Comparison of ENCODE assay signal across 14 mouse cellular contexts in the genomic region with DNA sequence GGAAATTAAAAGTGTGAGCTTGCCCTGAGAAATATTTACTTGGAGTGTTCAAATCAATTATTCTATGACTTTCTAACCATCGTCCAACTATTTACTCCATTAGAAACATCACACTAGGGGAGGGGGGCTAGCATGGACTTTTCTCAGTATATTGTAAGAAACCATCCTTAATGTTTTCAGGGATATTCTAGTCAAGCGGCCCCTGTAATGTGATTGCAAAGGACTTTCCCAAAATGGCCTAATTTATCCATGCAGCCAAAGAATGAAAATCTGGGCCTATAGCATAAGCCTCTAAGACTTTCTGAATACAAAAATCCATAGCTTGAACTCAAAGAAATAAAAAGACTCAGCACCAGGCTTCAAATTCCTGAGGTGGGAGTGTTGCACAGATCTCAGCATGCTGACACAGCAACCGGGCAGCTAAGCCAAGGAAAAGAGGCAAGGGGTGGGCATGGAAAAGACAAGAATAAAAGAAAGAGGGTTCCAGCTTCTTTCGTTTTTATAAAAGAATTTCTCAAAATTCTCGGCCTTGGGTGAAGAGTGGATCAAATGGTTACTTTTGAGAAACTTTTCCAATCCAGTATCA.
DNase-seq lines count a peak whose midpoint lies in the region; ATAC-seq and TF ChIP-seq lines count a peak whose summit lies in the region.
"Had no signal": no experiment of that assay in that cellular context is flagged by ENCODE, and none has a peak within 500 bp of the region (broad histone marks: within the 10 kb centered on the region; RNA-seq: fewer than 3 reads in every experiment).

No protein-coding gene starts in this region.

- no peak for ATAC-seq in hindbrain, postnatal 0 days
- ATAC-seq in hindbrain, embryonic 12.5 days (ENCODE audit: low FRiP score) = no peak
- ATAC-seq in midbrain, embryonic 11.5 days (ENCODE audit: low FRiP score) = peak; percentile 81
- ATAC-seq in midbrain, postnatal 0 days (ENCODE audit: low FRiP score) = no peak
- ATAC-seq in granulocyte monocyte progenitor cell, adult 5-6 weeks (replicated peaks; ENCODE audit: poor library complexity, severe bottlenecking) = no peak
- ATAC-seq in lung, postnatal 0 days = no peak

- no peak for TF ChIP-seq EP300 in lung, postnatal 0 days (IDR thresholded peaks at IDR 0.05)

- 41% methylated on average over 5 of the region's 5 CpGs for WGBS in hindbrain, postnatal 0 days
- WGBS in hindbrain, embryonic 12.5 days = 43% methylated on average over 5 of the region's 5 CpGs
- 16% methylated on average over 5 of the region's 5 CpGs for WGBS in midbrain, embryonic 11.5 days
- WGBS in midbrain, postnatal 0 days = 18% methylated on average over 5 of the region's 5 CpGs
- WGBS in macrophage (ENCODE audit: missing documents) = 91% methylated on average over 5 of the region's 5 CpGs
- WGBS in lung, postnatal 0 days = 54% methylated on average over 5 of the region's 5 CpGs

- no peak overlapping the region for H3K4me2 ChIP-seq in hindbrain, postnatal 0 days (ENCODE audit: low read depth, low read length)
- no peak overlapping the region for H3K4me2 ChIP-seq in hindbrain, embryonic 12.5 days (replicated peaks)
- H3K4me2 ChIP-seq in midbrain, embryonic 11.5 days = no peak overlapping the region
- no peak overlapping the region for H3K4me2 ChIP-seq in midbrain, postnatal 0 days (ENCODE audit: low read depth, low read length, poor library complexity, severe bottlenecking)
- no peak overlapping the region for H3K4me2 ChIP-seq in lung, postnatal 0 days (replicated peaks; ENCODE audit: low read depth, low read length)
- H3K4me2 ChIP-seq: forebrain, embryonic 12.5 days; liver, embryonic 13.5 days; neural tube, embryonic 15.5 days had no signal

- H3K36me3 ChIP-seq in hindbrain, postnatal 0 days (ENCODE audit: insufficient read depth, low read length) = no peaks in the 10 kb centered on the region
- no peaks in the 10 kb centered on the region for H3K36me3 ChIP-seq in hindbrain, embryonic 12.5 days
- no peaks in the 10 kb centered on the region for H3K36me3 ChIP-seq in midbrain, embryonic 11.5 days (ENCODE audit: control insufficient read depth, insufficient read depth, low read length)
- no peaks in the 10 kb centered on the region for H3K36me3 ChIP-seq in midbrain, postnatal 0 days (ENCODE audit: insufficient read depth, low read length)
- H3K36me3 ChIP-seq in macrophage (ENCODE audit: inconsistent target) = no peaks in the 10 kb centered on the region
- H3K36me3 ChIP-seq in lung, postnatal 0 days (ENCODE audit: insufficient read depth, low read length) = no peaks in the 10 kb centered on the region
- H3K36me3 ChIP-seq: forebrain, embryonic 12.5 days; liver, embryonic 13.5 days; neural tube, embryonic 15.5 days had no signal

- no peaks in the 10 kb centered on the region for H3K9me3 ChIP-seq in hindbrain, postnatal 0 days (ENCODE audit: low read length)
- no peaks in the 10 kb centered on the region for H3K9me3 ChIP-seq in hindbrain, embryonic 12.5 days (replicated peaks)
- H3K9me3 ChIP-seq in midbrain, embryonic 11.5 days (ENCODE audit: control insufficient read depth, low read length) = no peaks in the 10 kb centered on the region
- H3K9me3 ChIP-seq in midbrain, postnatal 0 days (ENCODE audit: low read length) = no peaks in the 10 kb centered on the region
- H3K9me3 ChIP-seq in lung, postnatal 0 days (ENCODE audit: low read length) = no peaks in the 10 kb centered on the region
- H3K9me3 ChIP-seq: forebrain, embryonic 12.5 days; liver, embryonic 13.5 days; megakaryocyte, embryonic 14.5 days; neural tube, embryonic 15.5 days had no signal

- no peak overlapping the region for H3K27ac ChIP-seq in hindbrain, postnatal 0 days
- H3K27ac ChIP-seq in hindbrain, embryonic 12.5 days = no peak overlapping the region
- H3K27ac ChIP-seq in midbrain, embryonic 11.5 days (ENCODE audit: low read depth, low read length) = no peak overlapping the region; the same call in 1 of the 2 replicates
- no peak overlapping the region for H3K27ac ChIP-seq in midbrain, postnatal 0 days (ENCODE audit: low read depth, low read length)
- H3K27ac ChIP-seq in brown adipose tissue, adult 24 weeks (replicated peaks; ENCODE audit: low read depth, low read length) = peak overlapping the region; percentile 41; the same call in 1 of the 2 replicates
- peak overlapping the region; percentile 70 for H3K27ac ChIP-seq in macrophage
- H3K27ac ChIP-seq in lung, postnatal 0 days (ENCODE audit: low read length) = no peak overlapping the region
- H3K27ac ChIP-seq: forebrain, embryonic 12.5 days; neural tube, embryonic 15.5 days had no signal

- H3K9ac ChIP-seq in hindbrain, postnatal 0 days (replicated peaks; ENCODE audit: low read length) = no peak overlapping the region
- no peak overlapping the region for H3K9ac ChIP-seq in hindbrain, embryonic 12.5 days
- no peak overlapping the region for H3K9ac ChIP-seq in midbrain, embryonic 11.5 days (ENCODE audit: low read length)
- H3K9ac ChIP-seq in midbrain, postnatal 0 days (replicated peaks; ENCODE audit: low read length, poor library complexity, severe bottlenecking) = no peak overlapping the region
- H3K9ac ChIP-seq in lung, postnatal 0 days (replicated peaks; ENCODE audit: low read depth) = no peak overlapping the region
- H3K9ac ChIP-seq: forebrain, embryonic 12.5 days; liver, embryonic 13.5 days; neural tube, embryonic 15.5 days had no signal

- TF ChIP-seq CTCF in hindbrain, postnatal 0 days (IDR thresholded peaks at IDR 0.05; ENCODE audit: low read depth) = no peak
- no peak for TF ChIP-seq CTCF in midbrain, postnatal 0 days (IDR thresholded peaks at IDR 0.05)
- no peak for TF ChIP-seq CTCF in lung, postnatal 0 days (IDR thresholded peaks at IDR 0.05)

- DNase-seq in hindbrain, postnatal 0 days (ENCODE audit: low spot score) = peak; percentile 3
- DNase-seq in midbrain, embryonic 11.5 days (ENCODE audit: low spot score, missing footprints) = peak; percentile 87
- DNase-seq in midbrain, postnatal 0 days (ENCODE audit: low spot score) = no peak
- DNase-seq in lung, postnatal 0 days (ENCODE audit: low spot score) = no peak
- DNase-seq: adrenal gland, postnatal 10 days; gastrocnemius, postnatal 36 days; liver, embryonic 13.5 days had no signal

- H3K27me3 ChIP-seq in hindbrain, postnatal 0 days (ENCODE audit: insufficient read depth, low read length) = no peaks in the 10 kb centered on the region
- no peaks in the 10 kb centered on the region for H3K27me3 ChIP-seq in hindbrain, embryonic 12.5 days
- no peaks in the 10 kb centered on the region for H3K27me3 ChIP-seq in midbrain, embryonic 11.5 days (ENCODE audit: control insufficient read depth, insufficient read depth, low read length)
- no peaks in the 10 kb centered on the region for H3K27me3 ChIP-seq in midbrain, postnatal 0 days (ENCODE audit: insufficient read depth, low read length)
- no peaks in the 10 kb centered on the region for H3K27me3 ChIP-seq in lung, postnatal 0 days (replicated peaks; ENCODE audit: insufficient read depth, low read length)
- H3K27me3 ChIP-seq: forebrain, embryonic 12.5 days; liver, embryonic 13.5 days; megakaryocyte, embryonic 14.5 days; neural tube, embryonic 15.5 days had no signal

- no peaks in the 10 kb centered on the region for H3K79me2 ChIP-seq in macrophage (ENCODE audit: inconsistent target)

- H3K4me1 ChIP-seq in hindbrain, postnatal 0 days (ENCODE audit: insufficient read depth, low read length) = no peaks in the 10 kb centered on the region; the same call in 1 of the 2 replicates
- H3K4me1 ChIP-seq in hindbrain, embryonic 12.5 days = no peaks in the 10 kb centered on the region
- peaks cover 9% of the 10 kb centered on the region; the same call in 1 of the 2 replicates for H3K4me1 ChIP-seq in midbrain, embryonic 11.5 days (ENCODE audit: control insufficient read depth, insufficient read depth, low read length)
- H3K4me1 ChIP-seq in midbrain, postnatal 0 days (ENCODE audit: insufficient read depth, low read length) = no peaks in the 10 kb centered on the region
- H3K4me1 ChIP-seq in brown adipose tissue, adult 24 weeks (ENCODE audit: control insufficient read depth, insufficient read depth, insufficient read length, low read length) = peaks cover 6% of the 10 kb centered on the region; the same call in 1 of the 2 replicates
- peaks cover 14% of the 10 kb centered on the region for H3K4me1 ChIP-seq in lung, postnatal 0 days (ENCODE audit: insufficient read depth, low read depth, low read length)

- no peak overlapping the region for H3K4me3 ChIP-seq in hindbrain, postnatal 0 days (ENCODE audit: low read length)
- H3K4me3 ChIP-seq in hindbrain, embryonic 12.5 days = no peak overlapping the region
- H3K4me3 ChIP-seq in midbrain, embryonic 11.5 days (ENCODE audit: low read depth, low read length) = no peak overlapping the region
- H3K4me3 ChIP-seq in midbrain, postnatal 0 days (ENCODE audit: low read depth, low read length) = no peak overlapping the region
- no peak overlapping the region for H3K4me3 ChIP-seq in brown adipose tissue, adult 24 weeks (ENCODE audit: insufficient read depth, low read depth, low read length)
- H3K4me3 ChIP-seq in macrophage (ENCODE audit: inconsistent target) = no peak overlapping the region
- H3K4me3 ChIP-seq in lung, postnatal 0 days (ENCODE audit: low read depth, low read length) = no peak overlapping the region
- H3K4me3 ChIP-seq: forebrain, embryonic 12.5 days; liver, embryonic 13.5 days; megakaryocyte, embryonic 14.5 days; neural tube, embryonic 15.5 days had no signal

Comparison
In these comparisons a context has a peak if more than half of its experiments do, and no peak if none do; other contexts are left out.
1. DNase-seq: peak in hindbrain, postnatal 0 days (single experiment) and midbrain, embryonic 11.5 days (single experiment); none in midbrain, postnatal 0 days (single experiment) and lung, postnatal 0 days (single experiment).
2. H3K27ac ChIP-seq: peak in brown adipose tissue, adult 24 weeks (single experiment) and macrophage (single experiment); none in hindbrain, postnatal 0 days (single experiment), hindbrain, embryonic 12.5 days (single experiment), midbrain, embryonic 11.5 days (single experiment), midbrain, postnatal 0 days (single experiment) and lung, postnatal 0 days (single experiment).